Mouse (Mus musculus) cerebellum, postnatal 14 days (tissue): ENCODE data around the gene Trim80.
"Not testable (repeated sequence)": the region's sequence is repeated elsewhere in the genome, so short reads cannot be mapped to it uniquely, and the experiment has no call there.

Experiments used
- DNase-seq, 2 experiments: peaks; one replicate each; pipeline ENCODE4 v3.0.0; 2021; ENCODE audit warnings: mixed read lengths in 2 of 2

Gene Trim80

GRCm38 (mm10) chr11:115463397-115463796 is 23.1 kb downstream of the Trim80 start:
- DNase-seq, result no peak

GRCm38 (mm10) chr11:115464851-115465250 is 24.5 kb downstream of the Trim80 start:
- no peak for DNase-seq

- no peak for DNase-seq
Observed at GRCm38 (mm10) chr11:115467217-115467618, 26.9 kb downstream of the Trim80 start.

- DNase-seq, result no peak
Observed at GRCm38 (mm10) chr11:115472183-115472582, 31.8 kb downstream of the Trim80 start.

DNA sequence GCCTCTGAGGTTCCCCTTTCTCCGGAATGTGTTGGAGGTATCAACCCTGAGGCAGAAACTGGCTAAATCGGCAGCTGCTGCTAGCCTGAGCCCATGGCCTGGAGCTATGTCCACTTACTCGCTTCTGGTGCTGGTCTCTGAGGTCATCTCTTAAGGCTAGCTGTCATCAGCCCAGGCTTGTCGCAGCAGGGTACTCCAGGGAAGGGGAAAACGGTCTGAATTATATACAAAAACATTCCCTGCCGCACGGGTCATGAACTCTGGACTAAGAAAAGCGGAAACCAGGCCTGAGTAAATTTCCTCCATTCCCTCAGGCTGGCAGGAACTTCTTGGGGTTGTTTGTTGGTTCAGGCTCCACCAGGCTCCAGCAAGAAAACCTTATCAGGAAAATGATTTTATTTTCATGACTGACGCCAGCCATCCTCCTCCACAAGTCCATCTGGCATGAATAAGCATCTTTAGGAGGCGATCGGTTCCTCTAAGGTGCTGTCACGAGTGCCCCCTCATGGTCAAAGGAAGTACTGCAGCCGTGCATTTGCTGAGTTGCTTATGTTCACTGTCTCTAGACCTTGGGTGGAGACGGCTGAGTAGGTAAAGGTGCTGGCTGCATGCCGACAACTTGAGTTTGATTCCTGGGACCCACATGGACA is 33.4 kb downstream of the Trim80 start:
- DNase-seq, result peak; percentile 98 to 99

DNA sequence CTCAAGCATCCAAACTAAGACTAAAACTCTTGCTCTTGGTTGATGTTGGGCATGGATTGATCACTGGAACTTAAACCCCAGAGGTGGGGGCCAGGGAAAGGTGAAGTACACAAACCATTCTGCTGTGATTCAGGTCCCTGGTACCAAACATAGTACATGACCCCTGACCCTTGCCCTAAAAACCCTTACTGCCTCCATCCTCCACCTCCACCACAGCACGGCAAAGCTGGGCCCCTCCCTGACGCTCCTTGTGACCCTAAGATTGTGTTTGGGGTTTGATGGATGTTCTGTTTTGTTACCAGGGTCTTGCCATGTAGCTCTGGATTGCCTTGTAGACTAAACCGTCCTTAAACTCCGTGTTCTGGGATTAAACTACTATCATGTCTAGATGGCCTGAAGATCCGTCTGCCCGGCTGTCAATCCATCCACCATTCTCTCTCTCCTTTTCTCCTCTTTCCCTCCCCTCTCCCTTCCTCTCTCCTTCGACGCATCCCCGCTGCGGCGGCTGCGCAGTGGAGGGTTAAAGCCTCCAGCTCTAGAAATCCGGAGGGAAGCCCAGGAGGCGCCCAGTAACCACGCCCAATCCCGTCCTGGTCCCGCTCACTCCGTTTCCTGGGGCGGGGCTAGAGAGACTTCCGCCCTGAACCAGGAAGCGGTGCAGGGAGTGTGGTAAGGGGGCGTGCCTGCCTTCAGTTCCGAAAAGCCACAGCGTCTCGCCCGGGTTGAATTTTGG is 34.8 kb downstream of the Trim80 start, which contains the start of gene Armc7:
TSS of gene Armc7 (plus strand) at position 643 of the 733 bp plus-strand sequence.
- peak; percentile 95 for DNase-seq

DNA sequence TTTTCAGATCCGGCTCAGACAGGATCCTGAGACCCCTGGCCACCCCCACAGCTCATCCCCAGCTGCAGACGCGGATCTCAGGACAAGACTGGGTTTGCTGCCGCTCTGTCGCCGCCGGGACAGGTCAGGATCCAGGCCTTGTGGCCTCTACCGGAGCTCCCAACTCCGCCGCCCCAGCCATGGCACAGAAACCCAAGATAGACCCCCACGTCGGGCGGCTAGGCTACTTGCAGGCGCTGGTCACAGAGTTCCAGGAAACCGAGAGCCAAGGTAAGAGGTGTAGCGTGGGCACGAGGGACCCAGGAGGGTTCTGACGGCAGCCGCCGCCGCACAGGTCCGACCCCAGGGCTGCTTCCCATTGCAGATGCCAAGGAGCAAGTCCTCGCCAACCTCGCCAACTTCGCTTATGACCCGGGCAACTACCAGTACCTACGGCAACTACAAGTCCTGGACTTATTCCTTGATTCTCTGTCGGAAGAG is 35.5 kb downstream of the Trim80 start:
- no peak for DNase-seq

GRCm38 (mm10) chr11:115476630-115477029 is 36.3 kb downstream of the Trim80 start:
- not testable (repeated sequence) for DNase-seq

DNA sequence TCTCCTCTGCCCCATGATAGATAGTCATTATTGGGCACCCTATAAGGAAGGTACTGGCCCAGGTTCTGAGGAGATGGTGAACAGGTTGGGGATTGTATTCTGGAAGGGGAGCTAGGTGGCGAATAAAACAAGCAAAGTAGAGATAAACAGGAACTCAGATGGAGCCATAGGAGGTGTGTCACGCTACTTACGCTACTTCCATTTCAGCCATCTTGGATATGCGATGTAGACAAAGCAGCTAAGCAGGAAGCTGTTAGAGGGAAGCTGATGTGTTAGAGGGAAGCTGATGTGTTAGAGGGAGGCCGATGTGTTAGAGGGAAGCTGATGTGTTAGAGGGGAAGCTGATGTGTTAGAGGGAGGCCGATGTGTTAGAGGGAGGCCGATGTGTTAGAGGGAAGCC is 37.0 kb downstream of the Trim80 start:
- not testable (repeated sequence) for DNase-seq

- no peak for DNase-seq
Observed at GRCm38 (mm10) chr11:115478296-115478938, 38.1 kb downstream of the Trim80 start.

GRCm38 (mm10) chr11:115481553-115482259 is 41.4 kb downstream of the Trim80 start:
- no peak for DNase-seq

GRCm38 (mm10) chr11:115483278-115483677 is 42.9 kb downstream of the Trim80 start:
- no peak for DNase-seq

DNA sequence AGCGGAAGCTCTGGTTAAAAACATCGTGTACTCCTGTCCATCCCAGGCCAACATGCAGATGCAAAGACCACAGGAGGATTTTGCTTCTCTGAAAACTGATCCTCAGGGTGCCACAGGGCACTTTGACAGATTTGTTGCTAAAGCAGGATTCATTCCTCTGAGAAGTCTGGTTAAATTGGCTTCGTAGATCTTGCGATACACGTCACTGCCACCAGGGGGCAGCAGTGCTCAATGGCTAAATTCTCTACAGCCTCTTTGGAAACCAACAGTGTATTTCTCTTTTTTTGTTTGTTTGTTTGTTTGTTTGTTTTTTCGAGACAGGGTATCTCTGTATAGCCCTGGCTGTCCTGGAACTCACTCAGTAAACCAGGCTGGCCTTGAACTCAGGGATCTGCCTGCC is 43.4 kb downstream of the Trim80 start:
- peak; percentile 90 to 91 for DNase-seq

- DNase-seq, result no peak
Observed at GRCm38 (mm10) chr11:115485155-115485554, 44.8 kb downstream of the Trim80 start.

DNA sequence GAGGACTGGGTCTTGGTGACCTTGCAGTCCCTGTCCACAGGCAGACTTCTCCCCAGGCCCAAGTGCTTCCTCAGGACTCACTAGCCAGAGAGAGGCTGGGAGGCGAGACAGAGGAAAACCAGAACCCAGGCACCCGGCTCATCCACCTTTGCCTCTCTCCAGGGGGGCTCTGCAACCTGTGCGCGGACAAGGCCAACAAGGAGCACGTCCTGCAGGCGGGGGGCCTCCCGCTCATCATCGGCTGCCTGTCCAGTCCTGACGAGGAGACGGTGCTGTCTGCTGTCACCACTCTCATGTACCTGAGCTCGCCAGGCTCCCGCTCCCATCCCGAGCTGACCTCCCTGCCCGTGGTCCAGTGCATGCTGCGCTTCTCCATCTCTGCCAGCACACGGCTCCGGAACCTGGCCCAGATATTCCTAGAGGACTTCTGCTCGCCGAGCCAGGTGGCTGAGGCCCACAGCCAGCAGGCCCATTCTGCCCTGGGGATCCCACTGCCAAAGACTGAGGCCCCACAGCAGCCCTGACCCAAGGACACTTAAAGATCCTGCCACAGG is 48.3 kb downstream of the Trim80 start:
- DNase-seq, result peak; percentile 57 to 67

DNA sequence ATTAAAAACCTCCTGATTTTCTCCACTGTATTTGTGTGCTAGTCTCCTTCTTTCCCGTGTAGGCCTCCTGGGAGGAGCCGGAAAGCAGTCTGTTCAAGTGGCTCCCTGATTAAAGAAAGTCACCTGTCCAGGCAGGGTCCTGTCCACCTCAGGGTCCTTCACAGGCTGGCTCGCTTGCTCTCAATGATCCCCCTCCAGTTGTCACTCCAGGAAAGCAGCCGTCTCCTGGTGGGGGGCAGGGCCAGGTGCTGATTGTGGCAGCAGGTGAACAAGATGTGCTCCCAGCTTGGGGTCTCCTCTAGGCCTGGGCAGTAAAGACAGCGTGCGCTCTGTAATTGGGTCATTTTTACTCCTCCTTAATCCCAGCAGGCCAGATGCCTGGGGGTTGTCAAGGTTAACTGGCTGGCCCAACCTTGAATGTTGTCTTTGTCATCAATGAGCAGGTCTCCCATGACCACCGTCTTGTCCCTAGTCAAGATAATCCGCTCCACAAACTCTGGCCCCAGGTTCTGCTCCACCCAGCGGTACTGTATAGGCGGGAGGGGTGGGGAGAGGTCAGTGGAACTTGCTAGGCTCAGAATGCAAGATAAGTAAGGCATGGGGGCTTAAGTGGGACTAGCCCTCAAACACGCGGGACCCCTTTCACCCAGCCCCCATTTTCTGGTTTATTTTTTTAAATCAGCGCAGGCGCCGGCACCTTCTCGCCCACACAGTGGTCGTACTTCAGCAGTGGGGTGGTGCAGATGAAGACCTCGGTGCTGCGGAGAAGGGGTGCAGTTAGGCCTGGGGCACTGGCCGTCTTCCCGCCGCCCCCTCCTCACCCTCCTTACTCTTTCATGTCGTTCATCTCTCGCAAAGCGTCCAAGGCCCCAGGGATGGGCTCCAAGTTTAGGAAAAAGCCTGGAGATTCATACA is 50.4 kb downstream of the Trim80 start:
- DNase-seq, result peak in 1 of 2 experiments; percentile 47

DNA sequence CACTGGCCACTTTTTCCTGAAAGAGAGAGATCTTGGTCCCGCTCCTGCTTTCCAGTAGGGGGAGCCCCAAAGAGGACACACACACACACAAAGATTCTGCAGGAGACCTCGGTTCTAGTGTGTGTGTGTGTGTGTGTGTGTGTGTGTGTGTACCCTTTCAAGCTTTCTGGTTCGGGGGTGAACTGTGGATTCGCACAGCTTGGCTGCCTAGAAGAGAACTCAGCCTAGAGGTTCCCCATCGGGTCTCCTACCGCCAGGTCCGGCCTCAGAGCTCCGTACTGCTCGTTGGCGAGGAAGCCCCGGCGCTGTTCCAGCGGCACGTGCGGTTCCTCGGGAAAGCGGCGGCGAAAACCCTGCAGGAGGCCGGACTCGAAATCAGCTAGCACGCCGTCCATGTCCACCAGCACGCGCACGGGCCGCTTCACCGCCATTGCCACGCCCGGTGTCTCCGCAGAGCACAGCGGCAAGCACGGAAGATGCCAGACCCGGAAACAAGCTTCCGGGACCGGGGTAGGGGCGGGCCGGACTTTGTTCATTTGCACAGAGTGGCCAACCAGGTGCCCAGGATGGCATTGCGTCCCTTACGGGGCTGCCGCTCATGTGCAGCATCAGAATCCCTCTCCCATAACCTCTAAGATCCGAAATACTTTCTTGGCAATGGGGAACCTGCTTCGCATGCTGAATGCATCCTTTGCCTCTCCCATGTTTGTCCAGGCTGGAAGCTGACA is 51.2 kb downstream of the Trim80 start, which contains the start of gene Nt5c:
TSS of gene Nt5c (minus strand) at position 507 of the 728 bp plus-strand sequence.
- peak; percentile 88 to 91 for DNase-seq

- DNase-seq, result no peak
Observed at GRCm38 (mm10) chr11:115492387-115492786, 52.0 kb downstream of the Trim80 start.

DNA sequence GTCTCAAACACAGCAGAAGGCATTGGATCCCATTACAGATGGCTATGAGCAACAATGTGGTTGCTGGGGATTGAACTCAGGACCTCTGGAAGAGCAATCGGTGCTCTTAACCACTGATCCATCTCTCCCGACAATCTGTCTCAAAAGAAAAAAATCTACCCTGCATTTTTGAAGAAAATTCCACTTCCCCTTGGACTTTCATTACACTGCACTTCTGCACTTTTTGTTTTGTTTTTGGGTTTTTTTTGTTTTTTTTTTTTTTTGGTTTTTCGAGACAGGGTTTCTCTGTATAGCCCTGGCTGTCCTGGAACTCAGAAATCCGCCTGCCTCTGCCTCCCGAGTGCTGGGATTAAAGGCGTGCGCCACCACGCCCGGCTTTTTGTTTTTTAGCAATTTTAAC is 56.2 kb downstream of the Trim80 start:
- DNase-seq, result not testable (repeated sequence)
